Mouse (Mus musculus): ENCODE data around the gene Bad.

GRCm38 (mm10) chr19:6949532-6949931 lies 7.9 kb downstream of the Bad start:
- TF ChIP-seq CTCF (IDR thresholded peaks at IDR 0.05; ENCODE audit: low read depth, low read length) (no peak), POLR2A (IDR thresholded peaks at IDR 0.05; ENCODE audit: borderline replicate concordance, low read depth, low read length) (no peak)

Data from bone marrow macrophage, adult 2 months (primary cell).